ENCODE assay signal across 8 mouse cellular contexts in genomic region chrX:94635961-94636563, GRCm38 (mm10). TPM values are rescaled to one million over a fixed set of nuclear protein-coding genes. Genes with fewer than 3 reads are reported as not detected.
DNase-seq lines count a peak whose midpoint lies in the region; ATAC-seq and TF ChIP-seq lines count a peak whose summit lies in the region.

TSS of gene Gspt2 (plus strand) at chrX:94636069.

- no peaks in the 10 kb centered on the region for H3K9me3 ChIP-seq in hindbrain, embryonic 11.5 days (ENCODE audit: control insufficient read depth, low read length)
- no peaks in the 10 kb centered on the region for H3K9me3 ChIP-seq in lung, postnatal 0 days (ENCODE audit: low read length)

- H3K36me3 ChIP-seq in hindbrain, embryonic 11.5 days (ENCODE audit: control insufficient read depth, insufficient read depth, low read length): no peaks in the 10 kb centered on the region
- no peaks in the 10 kb centered on the region for H3K36me3 ChIP-seq in lung, postnatal 0 days (ENCODE audit: insufficient read depth, low read length)

- WGBS in cerebellum, adult 2 months: 9% methylated on average over 52 of the region's 53 CpGs
- WGBS in hindbrain, embryonic 11.5 days: 15% methylated on average over 53 of the region's 53 CpGs
- WGBS in lung, postnatal 0 days: 18% methylated on average over 52 of the region's 53 CpGs

- no peaks in the 10 kb centered on the region for H3K27me3 ChIP-seq in cerebellum, adult 2 months (ENCODE audit: control insufficient read depth, insufficient read depth, low read length)
- H3K27me3 ChIP-seq in hindbrain, embryonic 11.5 days (ENCODE audit: control insufficient read depth, insufficient read depth, low read length): no peaks in the 10 kb centered on the region; the same call in 1 of the 2 replicates
- H3K27me3 ChIP-seq in lung, postnatal 0 days (replicated peaks; ENCODE audit: insufficient read depth, low read length): no peaks in the 10 kb centered on the region; the same call in 1 of the 2 replicates

- peak; percentile 86 for DNase-seq in ZHBTc4 (ENCODE audit: low read depth, low spot score)
- DNase-seq in cerebellum, adult 2 months: peak; percentile 64 to 73
- peak; percentile 56 for DNase-seq in forelimb bud, embryonic 11.5 days (ENCODE audit: low read depth, low spot score)
- DNase-seq in hindbrain, embryonic 11.5 days (ENCODE audit: low spot score): peak; percentile 70
- DNase-seq in layer of hippocampus, postnatal 14 days (ENCODE audit: low spot score in 2 of 2): peak; percentile 32 to 38
- peak; percentile 33 for DNase-seq in lung, postnatal 0 days (ENCODE audit: low spot score)
- DNase-seq in ovary, postnatal 36 days (ENCODE audit: low spot score): peak; percentile 47
- no peak for DNase-seq in c-Kit-positive CD71-positive TER-119-positive erythroid progenitor cells, embryonic 14.5 days (ENCODE audit: low spot score)

- peak within 1 kb of the TSS; percentile 45 for H3K4me2 ChIP-seq in hindbrain, embryonic 11.5 days (replicated peaks; ENCODE audit: low read depth, low read length)
- peak within 1 kb of the TSS; percentile 77 for H3K4me2 ChIP-seq in lung, postnatal 0 days (replicated peaks; ENCODE audit: low read depth, low read length)

- TF ChIP-seq POLR2A in cerebellum, adult 2 months (IDR thresholded peaks at IDR 0.05; ENCODE audit: borderline replicate concordance, insufficient read depth, low read length): peak; percentile 43; the same call in 1 of the 2 replicates

- peak within 1 kb of the TSS; percentile 76 for H3K9ac ChIP-seq in hindbrain, embryonic 11.5 days (ENCODE audit: low read depth, low read length)
- no peak within 1 kb of the TSS for H3K9ac ChIP-seq in lung, postnatal 0 days (replicated peaks; ENCODE audit: low read depth)

- TF ChIP-seq EP300 in lung, postnatal 0 days (IDR thresholded peaks at IDR 0.05): no peak

- TF ChIP-seq CTCF in cerebellum, adult 2 months (IDR thresholded peaks at IDR 0.05; ENCODE audit: borderline replicate concordance, insufficient read depth, low read depth, low read length): no peak
- TF ChIP-seq CTCF in lung, postnatal 0 days (IDR thresholded peaks at IDR 0.05): no peak

- H3K4me1 ChIP-seq in cerebellum, adult 2 months (ENCODE audit: control insufficient read depth, insufficient read depth, low read length): no peaks in the 10 kb centered on the region
- H3K4me1 ChIP-seq in hindbrain, embryonic 11.5 days (replicated peaks; ENCODE audit: control insufficient read depth, insufficient read depth, low read length): no peaks in the 10 kb centered on the region
- H3K4me1 ChIP-seq in lung, postnatal 0 days (ENCODE audit: insufficient read depth, low read depth, low read length): no peaks in the 10 kb centered on the region

- H3K4me3 ChIP-seq in cerebellum, adult 2 months (replicated peaks; ENCODE audit: insufficient read depth, low read depth, low read length): peak within 1 kb of the TSS; percentile 71
- peak within 1 kb of the TSS; percentile 58 for H3K4me3 ChIP-seq in hindbrain, embryonic 11.5 days (ENCODE audit: low read depth, low read length)
- peak within 1 kb of the TSS; percentile 43 for H3K4me3 ChIP-seq in lung, postnatal 0 days (ENCODE audit: low read depth, low read length)

- H3K27ac ChIP-seq in cerebellum, adult 2 months (ENCODE audit: insufficient read depth, low read length): peak within 1 kb of the TSS; percentile 54
- H3K27ac ChIP-seq in hindbrain, embryonic 11.5 days (ENCODE audit: low read depth, low read length): 0 out of 2 replicates have a peak within 1 kb of the TSS, but pooled peaks have one; percentile 24
- H3K27ac ChIP-seq in lung, postnatal 0 days (ENCODE audit: low read length): no peak within 1 kb of the TSS

- peak; percentile 92 for ATAC-seq in hindbrain, embryonic 11.5 days (ENCODE audit: low FRiP score)
- peak; percentile 57 for ATAC-seq in lung, postnatal 0 days

RNA-seq across cellular contexts. Expression of gene Gspt2, which starts in this region (rescaled TPM):
- 27.1 and 27.3 TPM in 2 replicates for polyA plus RNA-seq in cerebellum, adult 2 months (2012; rRNA removed)
- polyA plus RNA-seq in hindbrain, embryonic 11.5 days (2014; fragmentation: Nextera tagmentation; extraction: Ambion mirVana): 9.8 and 10.0 TPM in 2 replicates
- total RNA-seq in layer of hippocampus, postnatal 14 days (2021): 10 to 100 TPM; 38.5 to 40.4 TPM
- polyA plus RNA-seq in lung, postnatal 0 days (2015; fragmentation: Nextera tagmentation; extraction: Ambion mirVana): 1.0 and 1.1 TPM in 2 replicates
